Mouse (Mus musculus) cerebellum, adult 9-11 months (tissue): ENCODE data around the gene Col23a1.
"Not testable (repeated sequence)": the region's sequence is repeated elsewhere in the genome, so short reads cannot be mapped to it uniquely, and the experiment has no call there.

Source experiments
- DNase-seq: peaks from one replicate; pipeline ENCODE4 v3.0.0; 2022

Gene Col23a1

GRCm38 (mm10) chr11:51328387-51328942 lies 38.7 kb downstream of the Col23a1 start:
- no peak for DNase-seq

GRCm38 (mm10) chr11:51329837-51330714 lies 40.4 kb downstream of the Col23a1 start:
- DNase-seq, result no peak

DNA sequence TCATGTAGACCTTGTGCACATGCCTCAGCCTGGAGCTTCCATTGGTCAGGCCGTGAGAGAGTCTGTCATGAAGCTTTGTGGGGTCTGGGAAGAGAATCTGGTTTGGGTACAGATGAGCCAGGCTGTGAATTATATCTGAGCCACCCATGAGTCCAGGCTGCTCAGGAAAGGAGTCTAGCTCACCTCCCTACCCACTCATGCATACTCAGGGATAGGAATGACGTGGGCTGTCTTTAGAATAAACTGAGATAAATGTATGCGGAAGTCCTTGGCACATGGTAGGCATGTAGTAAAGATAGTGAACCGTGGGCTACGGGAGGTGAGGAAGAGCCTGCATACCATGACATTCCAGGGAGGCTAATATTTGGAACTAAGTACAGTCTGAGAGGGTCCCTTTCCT lies 44.3 kb downstream of the Col23a1 start:
- DNase-seq, result no peak

DNA sequence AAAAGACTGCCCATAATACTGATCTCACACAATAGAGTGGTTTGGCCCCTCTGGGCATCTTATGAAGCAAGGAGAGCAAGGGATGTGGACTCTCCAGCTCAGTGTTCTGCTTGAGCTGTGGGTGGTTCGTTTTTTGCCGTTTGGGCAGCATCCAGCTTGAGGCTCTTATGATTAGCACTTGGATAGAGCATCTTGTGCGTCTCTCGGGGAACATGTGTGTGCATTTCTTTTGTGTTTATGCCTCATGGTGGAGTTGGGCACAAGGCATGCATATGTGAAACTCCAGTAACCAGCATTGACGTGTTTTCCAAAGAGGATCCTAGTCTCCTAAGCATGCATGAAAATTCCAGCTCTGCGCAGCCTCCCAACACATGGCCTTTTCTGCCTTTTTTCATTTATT lies 47.9 kb downstream of the Col23a1 start:
- no peak for DNase-seq

DNA sequence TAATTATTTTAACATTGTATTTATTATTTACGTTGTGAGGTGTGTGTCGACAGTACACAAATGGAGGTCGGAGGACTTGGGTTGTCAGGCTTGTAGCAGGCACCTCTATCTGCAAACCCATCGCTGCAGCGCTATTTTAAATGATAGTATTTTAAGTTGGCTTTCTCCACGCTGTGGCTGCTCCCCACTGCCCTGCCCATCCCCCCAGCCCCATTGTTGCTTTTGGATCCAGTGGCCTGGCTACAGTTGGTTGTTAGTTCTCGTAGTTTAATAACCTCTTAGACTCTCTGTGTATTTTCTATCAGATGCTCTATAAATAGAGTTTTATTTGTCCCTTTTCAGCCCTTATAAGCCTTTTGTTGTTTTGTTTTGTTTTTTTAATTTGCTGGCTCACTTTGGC lies 48.7 kb downstream of the Col23a1 start:
- DNase-seq, result no peak

DNA sequence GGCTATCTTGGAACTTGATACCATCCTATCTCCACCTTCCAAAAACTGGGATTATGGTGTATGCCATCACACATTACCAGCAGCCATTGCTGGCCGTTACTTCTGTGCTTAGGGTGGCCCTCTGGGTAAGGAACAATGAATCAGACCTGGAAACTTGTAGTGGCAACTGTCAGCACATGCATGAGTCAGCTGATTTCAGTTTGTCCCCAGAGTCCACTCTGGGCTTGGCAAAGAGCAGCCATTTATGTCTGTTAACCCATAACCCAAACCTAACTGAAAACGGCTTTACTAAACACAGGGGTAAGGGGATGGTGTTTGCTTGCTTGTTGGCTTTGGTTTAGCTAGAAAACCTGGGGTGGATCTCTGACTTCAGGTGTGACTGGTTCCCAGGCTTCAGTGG lies 51.4 kb downstream of the Col23a1 start:
- DNase-seq, result no peak

DNA sequence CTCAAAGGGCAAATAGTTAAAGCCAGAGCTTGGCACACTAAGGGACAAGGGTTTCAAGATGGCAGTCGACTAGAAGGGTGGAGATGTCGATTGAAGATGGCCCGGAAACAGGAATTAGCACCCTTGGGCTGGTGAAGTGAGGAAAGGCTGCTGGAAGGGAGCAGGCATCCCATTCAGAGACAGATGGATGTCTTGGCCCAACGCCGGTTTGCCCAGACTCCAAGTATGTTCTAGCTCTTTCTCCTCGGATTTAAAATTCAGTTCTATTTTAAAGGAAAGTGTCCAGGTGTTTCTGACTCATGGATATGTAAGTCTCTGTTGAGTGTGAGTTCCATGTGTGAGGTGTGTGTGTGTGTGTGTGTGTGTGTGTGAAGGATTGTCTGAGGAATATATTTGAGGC lies 53.1 kb downstream of the Col23a1 start:
- DNase-seq, result peak; percentile 76

DNA sequence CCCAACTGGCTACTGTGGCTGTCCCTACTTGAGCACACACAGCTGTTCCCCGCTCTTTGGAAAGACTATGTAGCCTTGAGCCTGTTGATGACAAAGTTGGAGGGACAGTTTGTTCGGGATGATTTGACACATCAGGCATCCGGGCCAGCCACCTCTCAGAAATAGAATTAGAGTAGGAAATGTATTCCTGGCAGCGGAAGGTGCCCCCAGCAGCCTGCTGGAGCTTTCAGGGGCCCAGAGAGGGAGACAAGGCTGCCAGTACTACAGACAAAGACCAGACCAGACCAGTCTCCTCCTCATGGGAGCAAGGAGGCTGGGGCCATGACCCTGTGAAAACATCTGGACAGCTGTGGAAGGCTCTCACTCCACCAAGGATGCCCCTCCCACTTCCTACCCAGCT lies 53.6 kb downstream of the Col23a1 start:
- DNase-seq, result no peak

- DNase-seq, result no peak
These were observed 54.1 kb downstream of the Col23a1 start for GRCm38 (mm10) chr11:51343728-51344289.

DNA sequence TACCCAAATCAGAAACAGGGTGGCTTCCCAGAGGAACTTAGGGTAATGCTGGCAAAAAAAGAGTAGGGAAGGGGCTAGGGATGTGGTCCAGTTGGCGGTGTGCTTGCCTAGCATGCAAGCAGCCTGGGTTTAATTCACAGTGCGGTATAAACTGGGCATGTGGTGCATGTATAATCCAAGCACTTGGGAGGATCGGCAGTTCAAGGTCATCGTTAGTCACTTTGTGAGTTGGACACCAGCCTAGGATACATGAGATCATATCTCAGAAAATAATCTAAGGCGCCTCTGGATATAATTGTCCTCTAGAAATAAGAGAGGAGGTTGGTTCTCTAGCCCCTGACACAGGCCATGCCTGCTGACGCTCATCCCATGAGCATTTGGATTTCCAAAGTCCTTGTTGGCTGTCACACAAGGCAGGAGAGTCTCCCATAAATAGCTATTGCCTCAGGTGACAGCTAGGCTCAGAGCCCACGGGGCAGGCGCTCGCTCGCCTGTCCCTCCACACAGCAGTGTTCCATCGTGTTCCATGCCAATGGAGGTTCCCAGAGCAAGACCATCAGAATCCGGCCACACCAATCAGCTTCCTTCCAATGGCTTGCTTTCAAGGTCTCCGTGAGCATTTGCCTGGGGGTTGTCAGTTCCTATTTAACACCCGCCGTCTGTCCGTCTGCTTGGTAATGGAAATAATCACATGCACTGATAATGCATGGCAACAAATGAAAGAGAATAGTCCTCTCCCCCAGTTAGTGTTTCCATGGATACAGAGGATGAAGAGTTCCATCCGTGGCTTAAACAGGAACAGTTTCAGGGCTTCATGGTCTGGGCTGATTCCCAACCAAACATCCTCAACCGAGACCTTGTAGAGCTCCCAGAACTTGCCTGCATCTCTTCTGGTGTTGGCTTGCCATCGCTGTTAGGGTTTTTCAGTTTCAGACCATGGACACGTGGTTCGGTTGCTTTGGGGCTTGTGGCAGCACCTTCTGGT lies 56.1 kb downstream of the Col23a1 start:
- DNase-seq, result peak; percentile 55

DNA sequence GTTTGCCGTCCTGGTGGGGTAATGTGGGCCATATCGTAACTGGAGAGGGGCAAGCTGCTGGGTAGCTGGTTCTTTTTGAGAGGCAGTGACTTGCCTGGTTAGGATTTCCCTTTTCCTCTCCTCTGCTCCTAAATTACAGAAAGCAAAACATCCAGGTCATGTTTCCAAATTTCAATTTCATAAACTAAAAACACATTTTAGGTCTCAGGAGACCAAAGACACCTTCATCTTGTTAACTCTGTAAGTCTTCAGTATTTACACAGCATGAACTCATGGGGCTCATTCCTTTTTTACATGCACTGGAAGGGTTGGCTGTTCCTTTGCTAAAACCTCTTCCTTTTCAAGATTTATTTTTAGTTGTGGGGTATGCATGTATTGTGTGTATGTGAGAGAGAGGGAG lies 58.0 kb downstream of the Col23a1 start:
- DNase-seq, result no peak

- DNase-seq, result no peak
These were observed 59.9 kb downstream of the Col23a1 start for GRCm38 (mm10) chr11:51349665-51350064.

- DNase-seq, result no peak
These were observed 61.4 kb downstream of the Col23a1 start for GRCm38 (mm10) chr11:51351151-51351550.

DNA sequence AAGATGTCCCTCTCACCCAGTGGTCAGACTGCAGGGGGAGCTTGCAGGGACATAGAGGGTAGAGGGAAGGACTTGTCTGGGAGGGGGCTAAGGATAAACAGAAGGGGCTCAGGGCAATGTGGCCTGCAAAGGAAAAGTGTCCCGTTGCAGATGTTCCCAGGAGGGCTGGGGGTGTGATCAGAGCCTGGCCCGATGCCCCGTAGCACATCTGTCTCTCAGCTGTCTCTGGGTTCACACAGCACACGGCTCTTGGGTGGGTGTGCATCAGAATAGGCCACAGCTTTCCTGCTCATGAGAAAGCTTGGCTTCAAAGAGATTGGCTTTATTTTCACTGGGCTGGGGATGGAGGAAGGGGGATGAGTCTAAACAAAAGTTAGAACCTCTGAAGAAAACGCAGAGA lies 62.1 kb downstream of the Col23a1 start:
- DNase-seq, result no peak

GRCm38 (mm10) chr11:51353746-51354145 lies 64.0 kb downstream of the Col23a1 start:
- DNase-seq, result no peak

DNA sequence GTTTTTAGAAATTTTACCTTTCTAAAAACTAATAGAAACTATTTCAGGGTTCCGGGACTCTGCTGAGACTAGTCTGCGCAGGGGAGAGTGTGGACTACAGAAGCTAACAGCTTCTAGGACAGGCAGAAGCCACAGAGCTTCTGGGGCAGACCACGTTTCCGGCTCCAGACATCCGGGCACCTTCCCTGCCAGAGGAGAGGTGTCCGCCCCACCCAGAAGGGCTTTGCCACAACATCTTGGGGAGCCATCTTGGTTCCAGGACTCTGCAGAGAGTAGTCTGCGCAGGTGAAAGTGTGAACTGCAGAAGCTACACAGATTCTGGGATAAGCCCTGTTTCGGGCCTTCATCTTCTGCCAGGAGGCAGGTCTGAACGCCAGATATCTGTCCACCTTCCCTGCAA lies 69.3 kb downstream of the Col23a1 start:
- not testable (repeated sequence) for DNase-seq

DNA sequence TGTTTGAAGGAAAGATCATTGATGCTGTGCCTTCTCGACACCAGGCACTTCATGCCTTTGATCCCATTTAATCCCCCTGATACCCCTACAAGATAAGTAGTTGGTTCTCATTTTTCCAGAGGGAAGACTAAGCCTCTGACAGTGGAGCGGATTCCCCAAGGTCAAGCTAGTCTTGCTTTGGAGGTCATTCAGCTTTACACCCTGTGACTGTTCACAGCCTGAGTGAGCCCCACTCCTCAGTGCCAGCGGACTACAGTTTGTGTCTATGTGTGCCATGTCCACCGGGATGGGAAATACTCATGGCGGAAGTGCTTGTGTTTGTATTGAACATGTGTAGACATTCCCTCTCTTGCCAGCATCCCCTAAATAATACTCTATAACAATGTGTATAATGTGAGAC lies 74.6 kb downstream of the Col23a1 start:
- DNase-seq, result no peak

DNA sequence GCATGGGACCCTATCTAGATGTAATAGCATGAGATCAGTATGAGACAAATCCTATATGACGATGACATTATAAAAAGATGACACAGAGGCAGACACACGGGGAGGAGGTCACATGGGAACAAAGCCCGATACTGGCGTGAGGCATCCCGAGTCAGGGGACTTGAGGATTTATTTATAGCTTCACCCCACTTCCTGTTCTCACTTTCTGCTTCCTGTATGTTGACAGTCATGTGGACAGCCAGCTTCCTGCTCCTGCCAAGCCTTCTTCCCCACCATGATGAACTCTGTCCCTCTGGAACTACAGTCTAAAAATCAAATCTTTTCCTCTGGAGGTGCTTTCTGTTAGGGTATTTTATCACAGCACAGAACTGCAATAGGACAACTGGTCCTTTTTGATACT lies 77.6 kb downstream of the Col23a1 start:
- no peak for DNase-seq

- DNase-seq, result no peak
These were observed 80.6 kb downstream of the Col23a1 start for GRCm38 (mm10) chr11:51370273-51370672.

DNA sequence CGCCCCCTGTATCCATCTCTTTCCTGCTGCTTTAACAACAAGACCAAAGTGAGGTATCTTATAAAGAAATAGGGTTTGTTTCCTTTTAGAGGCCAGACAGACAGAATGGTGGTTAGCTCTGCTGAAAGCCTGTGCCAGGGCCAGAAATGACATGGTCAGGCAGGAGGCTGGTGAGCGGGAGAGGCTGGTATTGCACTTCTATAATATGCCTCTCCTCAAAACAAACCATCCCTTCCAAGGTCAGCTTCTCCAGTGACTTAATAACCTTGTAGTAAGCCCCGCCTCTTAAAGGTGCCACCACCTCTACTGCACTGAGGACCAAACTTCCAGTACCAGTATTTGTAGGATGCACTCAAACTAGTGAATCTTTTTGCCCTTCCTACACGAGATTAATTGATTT lies 81.6 kb downstream of the Col23a1 start:
- no peak for DNase-seq

- no peak for DNase-seq
These were observed 82.2 kb downstream of the Col23a1 start for GRCm38 (mm10) chr11:51371926-51372325.

- no peak for DNase-seq
These were observed 87.5 kb downstream of the Col23a1 start for GRCm38 (mm10) chr11:51377199-51377598.

GRCm38 (mm10) chr11:51388892-51389340 lies 99.2 kb downstream of the Col23a1 start:
- no peak for DNase-seq
